Mouse (Mus musculus) midbrain, embryonic 10.5 days (tissue): ENCODE data around the gene Cdhr4. TPM values are rescaled to one million over a fixed set of nuclear protein-coding genes. Genes with fewer than 3 reads are reported as not detected.

ENCODE experiments used
- DNase-seq: peaks from one replicate; pipeline ENCODE4 v3.0.0-alpha.2; 2017; ENCODE audit warnings: low spot score
- H3K27ac ChIP-seq: fragments of 300-500 bp; sonication (generic); replicated peaks from 2 replicates; pipeline ENCODE4 v1.5.1; 2016; ENCODE audit warnings: mild to moderate bottlenecking
- H3K27me3 ChIP-seq: fragments of 300-500 bp; sonication (generic); 2 replicates; pipeline ENCODE4 v1.6.1; 2016; ENCODE audit warnings: low read depth, mild to moderate bottlenecking; ENCODE audit not compliant: poor library complexity, severe bottlenecking
- H3K36me3 ChIP-seq: fragments of 300-500 bp; sonication (generic); 2 replicates; pipeline ENCODE4 v1.6.1; 2016; ENCODE audit warnings: mild to moderate bottlenecking, moderate library complexity
- H3K4me1 ChIP-seq: fragments of 300-500 bp; sonication (generic); 2 replicates; pipeline ENCODE4 v1.6.1; 2016
- H3K4me3 ChIP-seq: fragments of 300-500 bp; sonication (generic); 2 replicates; pipeline ENCODE4 v1.5.1; 2016; ENCODE audit warnings: mild to moderate bottlenecking, moderate library complexity
- H3K9me3 ChIP-seq: fragments of 300-500 bp; sonication (generic); replicated peaks from 2 replicates; pipeline ENCODE4 v1.6.1; 2016; ENCODE audit warnings: mild to moderate bottlenecking
- WGBS: fragments of 180-500 bp; shearing (Covaris S2); methylation state at CpG from one replicate; pipeline ENCODE4 v1.1.7; 2016; 5-methylcytosine and 5-hydroxymethylcytosine counted together
- polyA plus RNA-seq: library from polyadenylated mRNA; unstranded; fragments of >200 nt; fragmentation: Nextera tagmentation; extraction: Ambion mirVana; gene quantifications from 2 replicates; pipeline ENCODE4 v1.2.1, GENCODE M21; 2016

The Cdhr4 gene
- polyA plus RNA-seq, 1 experiment from 2014 or later, result 2.2 TPM

- Histone ChIP-seq H3K36me3 (no peaks in the 10 kb centered on the region), H3K4me1 (peaks cover 56% of the 10 kb centered on the region), H3K27me3 (peaks cover 35% of the 10 kb centered on the region), H3K9me3 (no peaks in the 10 kb centered on the region), H3K27ac (peak overlapping the region; percentile 75), H3K4me3 (peak overlapping the region; percentile 32)
- peak; percentile 31 for DNase-seq
- 56% methylated on average over 7 of the region's 7 CpGs for WGBS
Measured at GRCm38 (mm10) chr9:107981684-107982605, 10.4 kb upstream of the Cdhr4 start.

DNA sequence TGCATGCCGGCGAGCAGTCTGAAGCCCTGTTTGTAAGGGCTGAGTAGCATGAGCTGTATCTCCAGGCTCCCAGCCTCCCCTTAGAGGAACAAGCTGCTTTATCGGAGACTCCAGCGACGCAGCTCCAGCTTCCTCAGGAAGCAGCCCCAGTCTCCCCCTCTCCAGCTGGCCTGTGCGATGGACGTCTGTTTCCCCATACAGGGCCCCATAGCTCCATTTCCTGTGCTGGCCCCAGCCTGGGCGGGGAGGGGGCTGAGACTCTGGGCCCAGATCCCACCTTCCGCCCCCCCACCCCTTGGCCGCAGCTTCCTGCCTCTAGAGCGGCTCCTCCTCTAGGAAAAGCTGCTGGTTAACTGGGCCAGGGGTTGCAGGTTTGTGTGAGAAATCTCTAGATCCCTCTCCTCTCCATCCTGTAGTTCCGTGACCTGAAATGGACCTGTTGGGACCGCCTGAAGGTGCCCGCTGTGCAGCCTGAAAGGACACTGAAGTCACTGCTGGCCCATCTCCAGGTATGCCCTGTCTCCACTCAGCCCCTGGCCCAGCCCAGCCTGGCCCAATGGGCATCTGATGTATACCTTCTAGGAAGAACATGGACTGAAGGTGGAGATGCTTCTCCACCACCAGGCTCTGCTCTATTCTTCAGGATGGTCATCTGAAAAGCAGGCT is 9.5 kb upstream of the Cdhr4 start, which contains the start of gene Gm20661:
Gene Gm20661, plus strand, starts transcription at position 378 of the 666 bp plus-strand sequence.
- H3K9me3 ChIP-seq, result no peaks in the 10 kb centered on the region
- H3K27ac ChIP-seq, result peak within 1 kb of the TSS; percentile 75
- H3K27me3 ChIP-seq, result peaks cover 39% of the 10 kb centered on the region
- H3K4me1 ChIP-seq, result peaks cover 56% of the 10 kb centered on the region
- H3K4me3 ChIP-seq, result peak within 1 kb of the TSS; percentile 68
- H3K36me3 ChIP-seq, result no peaks in the 10 kb centered on the region
- WGBS, result 58% methylated on average over 14 of the region's 14 CpGs
- peak; percentile 55 for DNase-seq

- Histone ChIP-seq H3K9me3 (no peaks in the 10 kb centered on the region), H3K36me3 (no peaks in the 10 kb centered on the region), H3K4me3 (peak overlapping the region; percentile 32), H3K27ac (peak overlapping the region; percentile 75), H3K4me1 (peaks cover 56% of the 10 kb centered on the region), H3K27me3 (peaks cover 39% of the 10 kb centered on the region)
- WGBS, result 44% methylated on average over 4 of the region's 4 CpGs
- peak; percentile 42 for DNase-seq
Measured at GRCm38 (mm10) chr9:107983421-107983890, 8.8 kb upstream of the Cdhr4 start.

- Histone ChIP-seq H3K36me3 (no peaks in the 10 kb centered on the region), H3K27ac (peak overlapping the region; percentile 75), H3K9me3 (no peaks in the 10 kb centered on the region), H3K4me3 (peak overlapping the region; percentile 68), H3K4me1 (peaks cover 56% of the 10 kb centered on the region), H3K27me3 (peaks cover 39% of the 10 kb centered on the region)
- no peak for DNase-seq
- 73% methylated on average over 19 of the region's 19 CpGs for WGBS
Measured at GRCm38 (mm10) chr9:107984052-107984753, 8.1 kb upstream of the Cdhr4 start.

- DNase-seq, result no peak
- WGBS, result 55% methylated on average over 9 of the region's 9 CpGs
- Histone ChIP-seq H3K27me3 (peaks cover 39% of the 10 kb centered on the region), H3K27ac (peak overlapping the region; percentile 75), H3K4me3 (peak overlapping the region; percentile 68), H3K4me1 (peaks cover 56% of the 10 kb centered on the region), H3K9me3 (no peaks in the 10 kb centered on the region), H3K36me3 (no peaks in the 10 kb centered on the region)
Measured at GRCm38 (mm10) chr9:107984754-107985055, 7.6 kb upstream of the Cdhr4 start.

DNA sequence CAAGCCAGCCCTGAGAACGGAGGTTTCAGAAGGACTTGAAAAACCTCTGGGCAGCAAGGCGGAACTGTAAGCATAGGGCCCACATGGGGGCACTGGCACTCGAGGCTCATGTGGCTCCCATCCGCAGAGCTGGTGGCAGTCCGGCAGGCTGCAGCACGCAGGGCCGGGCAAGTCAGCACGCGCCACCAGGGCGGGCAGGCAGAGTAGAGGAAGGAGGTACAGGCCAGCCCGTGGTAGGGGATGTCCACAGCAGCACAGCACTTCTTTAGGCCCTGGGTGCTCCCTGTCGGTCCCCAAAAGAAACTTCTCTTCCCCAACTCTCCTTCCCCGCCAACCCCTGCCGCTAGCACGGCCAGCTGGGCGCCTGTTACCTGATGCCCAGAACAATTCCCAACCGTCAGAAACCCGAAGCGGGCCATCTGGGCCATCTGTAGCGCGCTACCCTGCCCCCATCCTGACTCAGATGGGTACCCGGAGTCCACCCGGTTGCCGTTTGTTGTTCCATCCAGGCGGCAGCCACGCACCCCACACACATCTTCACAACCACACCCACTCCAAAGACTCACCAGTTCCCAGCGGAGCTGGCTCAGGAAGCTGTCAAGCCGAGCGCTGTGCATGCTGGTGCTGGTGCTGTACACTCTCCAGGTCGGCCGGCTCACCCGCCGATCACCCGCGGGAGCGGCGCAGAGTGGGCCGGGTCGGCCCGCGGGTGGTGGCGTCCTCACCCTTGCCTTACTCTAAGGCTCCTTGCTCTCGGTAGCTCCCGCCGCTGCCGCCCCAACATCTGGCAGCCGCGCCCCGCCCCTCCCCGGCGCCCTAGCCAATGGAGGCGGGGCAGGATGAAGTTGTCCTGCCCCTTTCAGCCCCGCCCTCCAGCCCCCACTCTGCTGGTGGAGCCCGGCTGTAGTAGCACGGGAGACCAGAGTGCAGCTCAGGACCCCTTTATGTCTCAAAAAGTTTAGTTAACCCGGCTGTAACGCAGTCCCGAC is 6.9 kb upstream of the Cdhr4 start, which contains the start of gene Inka1:
Gene Inka1, minus strand, starts transcription at position 749 of the 989 bp plus-strand sequence.
- under 1% methylated on average over 58 of the region's 58 CpGs for WGBS
- Histone ChIP-seq H3K9me3 (no peaks in the 10 kb centered on the region), H3K27ac (peak within 1 kb of the TSS; percentile 75), H3K4me3 (peak within 1 kb of the TSS; percentile 68), H3K4me1 (peaks cover 56% of the 10 kb centered on the region), H3K27me3 (peaks cover 39% of the 10 kb centered on the region), H3K36me3 (no peaks in the 10 kb centered on the region)
- DNase-seq, result peak; percentile 86

- Histone ChIP-seq H3K9me3 (no peaks in the 10 kb centered on the region), H3K36me3 (no peaks in the 10 kb centered on the region), H3K27me3 (peaks cover 39% of the 10 kb centered on the region), H3K27ac (no peak overlapping the region), H3K4me3 (peak overlapping the region; percentile 68), H3K4me1 (peaks cover 50% of the 10 kb centered on the region)
- peak; percentile 84 for DNase-seq
- WGBS, result 6% methylated on average over 18 of the region's 18 CpGs
Measured at GRCm38 (mm10) chr9:107986376-107986775, 5.9 kb upstream of the Cdhr4 start.

GRCm38 (mm10) chr9:107987950-107988349 is 4.3 kb upstream of the Cdhr4 start:
- H3K4me3 ChIP-seq, result no peak overlapping the region
- WGBS, result 76% methylated on average over 3 of the region's 3 CpGs
- H3K27me3 ChIP-seq, result peaks cover 34% of the 10 kb centered on the region
- H3K4me1 ChIP-seq, result peaks cover 34% of the 10 kb centered on the region
- no peaks in the 10 kb centered on the region for H3K9me3 ChIP-seq
- no peaks in the 10 kb centered on the region for H3K36me3 ChIP-seq
- no peak overlapping the region for H3K27ac ChIP-seq
- DNase-seq, result no peak

GRCm38 (mm10) chr9:107993013-107993412 is 716 bp downstream of the Cdhr4 start:
- 85% methylated on average over 11 of the region's 11 CpGs for WGBS
- H3K9me3 ChIP-seq, result no peaks in the 10 kb centered on the region
- H3K4me1 ChIP-seq, result no peaks in the 10 kb centered on the region; the same call in 1 of the 2 replicates
- H3K27me3 ChIP-seq, result no peaks in the 10 kb centered on the region
- H3K36me3 ChIP-seq, result no peaks in the 10 kb centered on the region
- H3K4me3 ChIP-seq, result no peak overlapping the region
- H3K27ac ChIP-seq, result no peak overlapping the region
- DNase-seq, result no peak

DNA sequence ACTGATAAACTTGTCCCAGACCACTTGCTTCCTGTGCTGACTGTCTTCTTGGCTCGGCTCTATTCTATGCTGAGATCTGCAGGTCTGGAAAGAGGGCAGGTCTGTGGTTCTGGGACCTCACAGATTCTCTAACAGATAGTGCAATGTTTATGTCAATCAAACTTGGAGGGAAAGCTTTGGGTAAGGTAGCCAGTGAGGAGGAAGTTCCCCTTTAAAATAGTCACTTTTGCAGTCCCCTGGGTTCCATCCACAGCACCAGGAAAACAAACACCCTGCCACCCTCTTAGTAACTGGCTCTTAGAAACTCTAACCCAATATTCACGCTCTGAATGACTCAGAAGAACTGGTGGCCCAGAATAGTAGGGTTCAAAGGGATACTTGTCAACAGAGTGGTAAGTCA is 2.2 kb downstream of the Cdhr4 start:
- no peaks in the 10 kb centered on the region for H3K27me3 ChIP-seq
- H3K4me1 ChIP-seq, result no peaks in the 10 kb centered on the region; the same call in 1 of the 2 replicates
- H3K36me3 ChIP-seq, result no peaks in the 10 kb centered on the region
- H3K27ac ChIP-seq, result no peak overlapping the region
- 82% methylated on average over 2 of the region's 2 CpGs for WGBS
- no peak overlapping the region for H3K4me3 ChIP-seq
- no peaks in the 10 kb centered on the region for H3K9me3 ChIP-seq
- no peak for DNase-seq

DNA sequence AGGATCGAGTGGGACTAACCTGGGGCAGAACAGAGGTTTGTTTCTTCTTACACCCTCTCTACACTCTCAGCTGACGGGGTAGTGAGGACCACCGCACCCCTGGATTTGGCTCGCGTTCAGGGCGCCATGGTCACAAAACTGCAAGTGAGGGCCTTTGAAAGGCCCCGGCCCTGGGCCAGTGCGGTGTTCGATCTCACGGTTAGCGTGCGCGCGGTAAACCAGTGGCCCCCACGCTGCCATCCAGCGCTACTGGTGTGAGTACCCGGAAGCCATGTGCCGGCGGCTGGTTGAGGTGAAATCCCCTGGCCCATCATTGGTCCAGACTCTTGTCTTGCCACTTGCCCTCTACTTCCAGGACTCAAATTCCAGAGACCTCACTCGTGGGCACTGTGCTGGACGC is 3.2 kb downstream of the Cdhr4 start:
- no peak for DNase-seq
- Histone ChIP-seq H3K4me3 (no peak overlapping the region), H3K27ac (no peak overlapping the region), H3K9me3 (no peaks in the 10 kb centered on the region), H3K27me3 (no peaks in the 10 kb centered on the region), H3K36me3 (no peaks in the 10 kb centered on the region), H3K4me1 (no peaks in the 10 kb centered on the region)
- 93% methylated on average over 21 of the region's 21 CpGs for WGBS
